Mouse (Mus musculus): ENCODE results near the gene Tbc1d14. TPM values are rescaled to one million over a fixed set of nuclear protein-coding genes. Genes with fewer than 3 reads are reported as not detected.
A peak's percentile ranks its signal among the peaks of the same experiment; 100 is the strongest.

Gene Tbc1d14
- polyA plus RNA-seq, 2 experiments from 2014 or later: 52.2 to 57.6 TPM

DNA sequence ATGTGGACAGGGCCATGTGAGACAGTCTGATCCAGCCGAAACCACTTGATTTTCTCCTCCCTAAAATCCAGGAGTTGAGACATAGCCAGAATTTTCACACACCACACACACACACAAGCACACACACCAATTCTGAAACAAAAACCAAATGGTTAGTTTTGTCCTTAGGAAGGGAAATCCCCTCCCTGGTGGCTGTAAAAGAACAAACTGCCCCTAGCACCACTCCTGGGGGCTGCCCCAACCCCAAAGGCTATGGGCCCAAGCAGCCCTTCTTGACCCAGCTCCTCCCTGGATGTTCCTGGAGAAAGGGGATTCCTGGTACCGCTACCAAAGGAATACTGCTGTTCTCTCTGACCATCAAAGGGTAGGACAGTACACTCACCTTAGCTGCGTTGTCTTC lies 16.6 kb downstream of the Tbc1d14 start:
- ATAC-seq: no peak

GRCm38 (mm10) chr5:36575745-36576144 lies 17.3 kb downstream of the Tbc1d14 start:
- ATAC-seq: no peak

DNA sequence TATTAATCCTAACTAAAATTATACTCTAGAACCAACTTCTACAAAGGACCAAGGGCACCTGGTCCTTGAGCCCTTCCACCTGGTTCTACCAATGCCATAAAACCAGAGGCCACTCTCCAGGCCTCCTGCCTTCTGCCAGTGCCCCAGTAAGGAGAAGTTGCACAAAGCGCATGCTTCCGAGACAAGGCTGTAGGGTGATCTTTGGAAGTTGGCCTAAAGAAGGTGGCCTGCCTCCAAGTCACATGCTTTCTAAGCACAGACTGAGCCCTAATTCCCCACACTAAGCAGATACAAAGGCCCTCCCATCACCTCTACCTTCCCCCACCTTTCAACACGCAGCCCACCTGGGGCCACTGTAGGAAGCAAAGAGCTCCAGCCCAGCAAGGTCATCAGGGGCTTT lies 17.8 kb downstream of the Tbc1d14 start:
- no peak for ATAC-seq

DNA sequence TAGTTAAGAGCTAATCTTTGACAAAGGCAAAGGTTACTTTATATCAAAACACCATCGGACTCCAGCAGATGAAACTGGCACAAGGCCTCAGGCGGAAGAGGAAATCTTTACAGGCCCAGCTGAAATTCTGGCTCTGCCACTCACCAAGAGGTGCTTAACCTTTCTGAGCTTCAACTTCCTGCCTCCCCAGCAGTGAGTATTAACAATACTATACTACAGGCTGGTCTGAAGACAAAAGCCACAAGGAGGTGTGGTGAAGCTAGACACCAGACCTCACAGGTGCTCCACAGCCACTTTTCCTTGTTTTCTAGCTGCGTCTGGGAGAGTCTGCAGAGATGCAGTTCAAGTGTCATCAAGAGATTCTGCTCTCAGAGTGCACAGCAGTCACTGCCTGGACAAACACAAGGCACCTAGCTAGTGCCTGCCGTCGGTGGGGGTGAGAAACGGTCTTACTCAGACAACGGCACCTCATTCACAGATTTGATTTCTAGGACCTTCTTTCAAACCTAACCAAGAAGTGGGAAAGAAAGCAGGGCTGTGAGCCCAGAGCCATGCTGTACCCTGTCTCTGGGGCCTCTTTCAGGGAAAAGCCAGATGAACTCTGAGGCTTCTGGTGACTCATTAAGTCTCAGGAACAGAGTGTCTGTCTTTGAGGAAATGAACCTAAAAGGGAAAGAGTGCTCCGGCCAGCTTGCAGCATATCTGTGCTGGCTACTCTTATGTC lies 18.8 kb downstream of the Tbc1d14 start:
- peak; percentile 93 for ATAC-seq

DNA sequence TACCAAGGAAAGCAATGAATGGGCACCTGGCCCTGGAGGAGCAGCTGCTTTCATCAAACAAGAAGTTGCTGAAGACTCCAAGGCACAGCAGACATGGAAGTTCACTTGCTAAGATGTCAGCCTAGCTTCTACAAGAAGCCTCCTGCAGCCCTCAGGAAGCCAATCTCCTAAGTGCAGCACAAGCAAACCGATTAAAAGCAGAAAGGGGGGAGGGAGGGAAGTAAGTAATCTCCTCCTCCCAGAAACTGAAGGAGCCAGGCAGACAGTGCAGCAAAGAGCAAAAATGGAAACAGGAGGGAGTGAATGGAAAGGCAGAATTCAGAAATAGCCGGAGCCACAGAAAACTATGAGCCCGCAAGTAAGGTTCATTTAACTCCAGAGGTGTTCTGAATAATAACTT lies 19.7 kb downstream of the Tbc1d14 start:
- no peak for ATAC-seq

GRCm38 (mm10) chr5:36571371-36571770 lies 21.7 kb downstream of the Tbc1d14 start:
- ATAC-seq: no peak

DNA sequence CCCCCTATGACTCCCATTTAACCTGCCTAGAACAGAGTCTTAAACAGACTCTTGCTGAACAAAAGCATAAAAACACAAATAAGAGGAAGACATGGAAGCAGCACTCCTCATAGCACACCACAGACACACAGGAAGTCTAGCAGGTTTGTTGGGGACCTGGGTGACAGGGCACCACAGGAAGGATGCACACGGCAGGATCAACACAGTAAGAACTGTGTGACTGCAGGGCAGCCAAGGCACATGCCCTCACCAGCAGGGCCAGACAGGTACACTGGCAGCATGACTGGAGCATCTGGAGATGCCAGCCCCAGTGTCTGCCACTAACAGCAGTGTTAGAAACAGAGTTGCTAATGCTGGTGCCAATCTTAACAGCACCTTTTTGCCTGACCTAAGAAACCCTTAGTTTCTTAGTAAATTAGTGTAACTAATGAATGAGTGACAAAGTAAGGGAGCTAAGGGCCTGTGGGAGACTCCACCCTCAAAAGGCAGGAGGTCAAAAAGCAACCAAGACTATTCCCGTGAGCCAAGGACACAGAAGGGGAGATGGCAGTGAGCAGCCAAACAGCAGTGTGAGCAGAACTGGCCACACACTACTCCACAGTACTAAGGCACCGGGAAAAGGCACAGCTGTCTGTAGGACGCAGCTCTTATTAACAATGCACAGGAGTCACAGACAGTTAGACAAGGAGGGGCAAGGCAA lies 22.4 kb downstream of the Tbc1d14 start:
- ATAC-seq: peak; percentile 53

DNA sequence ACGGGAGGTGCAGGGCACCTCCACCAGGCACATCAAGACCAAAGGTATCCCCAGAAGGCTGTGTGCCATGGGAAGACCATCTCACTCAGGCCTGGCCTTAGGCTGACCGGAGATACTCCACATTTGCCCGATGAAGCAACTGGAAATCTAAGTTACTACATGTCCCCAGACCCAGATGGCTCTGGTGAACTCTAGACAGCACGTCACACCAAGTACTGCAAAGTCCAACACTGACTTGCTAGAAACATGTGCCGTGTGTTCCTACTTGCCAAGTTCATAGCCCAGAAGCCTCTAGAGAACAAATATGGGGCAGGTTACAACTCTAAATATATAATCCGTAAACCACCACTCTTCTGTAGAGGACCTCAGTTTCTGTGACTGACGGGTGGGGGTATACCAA lies 23.0 kb downstream of the Tbc1d14 start:
- ATAC-seq: no peak

DNA sequence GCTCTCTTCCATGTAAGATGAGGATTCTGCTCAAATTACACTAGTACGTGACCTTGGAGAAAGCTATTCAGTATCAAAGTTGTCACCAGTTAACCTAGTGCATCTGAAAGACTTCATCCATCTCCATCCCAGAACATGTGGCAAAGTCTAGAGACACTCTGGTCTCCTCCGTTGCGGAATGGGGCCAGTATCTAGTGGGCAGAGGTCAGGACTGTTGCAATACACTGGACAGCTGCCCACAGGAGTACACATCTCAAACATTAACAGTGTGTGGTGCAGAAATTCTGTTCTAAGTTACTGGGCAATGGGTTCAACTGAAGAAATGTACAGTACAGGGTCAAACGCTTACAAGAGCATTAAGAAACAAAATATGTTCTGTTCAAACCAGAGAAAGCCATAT lies 25.0 kb downstream of the Tbc1d14 start:
- ATAC-seq: no peak

- no peak for ATAC-seq
These were observed 25.4 kb downstream of the Tbc1d14 start for GRCm38 (mm10) chr5:36567627-36568026.

- ATAC-seq: no peak
These were observed 28.5 kb downstream of the Tbc1d14 start for GRCm38 (mm10) chr5:36564530-36564929.

GRCm38 (mm10) chr5:36563741-36564140 lies 29.3 kb downstream of the Tbc1d14 start:
- ATAC-seq: no peak

GRCm38 (mm10) chr5:36562791-36563445 lies 30.2 kb downstream of the Tbc1d14 start:
- ATAC-seq: peak; percentile 29

DNA sequence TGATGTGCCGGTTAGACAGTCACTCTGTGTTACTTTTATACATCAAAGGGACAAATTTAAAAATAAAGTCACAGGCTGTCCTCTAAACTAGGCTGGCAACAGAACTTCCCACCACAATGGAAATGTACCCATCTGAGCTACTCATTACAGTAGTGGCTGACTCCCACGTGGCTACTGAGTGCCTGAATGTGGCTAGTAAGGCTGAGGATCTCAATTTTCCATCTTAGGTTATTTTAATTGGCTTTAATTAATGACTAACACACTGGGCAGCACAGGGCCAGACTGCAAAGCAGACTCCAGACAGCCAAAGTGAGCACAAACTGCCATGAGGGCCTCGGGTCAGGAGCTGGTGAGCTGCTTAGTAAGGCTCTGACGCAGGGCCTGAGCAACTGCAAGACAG lies 31.6 kb downstream of the Tbc1d14 start:
- ATAC-seq: peak; percentile 62

DNA sequence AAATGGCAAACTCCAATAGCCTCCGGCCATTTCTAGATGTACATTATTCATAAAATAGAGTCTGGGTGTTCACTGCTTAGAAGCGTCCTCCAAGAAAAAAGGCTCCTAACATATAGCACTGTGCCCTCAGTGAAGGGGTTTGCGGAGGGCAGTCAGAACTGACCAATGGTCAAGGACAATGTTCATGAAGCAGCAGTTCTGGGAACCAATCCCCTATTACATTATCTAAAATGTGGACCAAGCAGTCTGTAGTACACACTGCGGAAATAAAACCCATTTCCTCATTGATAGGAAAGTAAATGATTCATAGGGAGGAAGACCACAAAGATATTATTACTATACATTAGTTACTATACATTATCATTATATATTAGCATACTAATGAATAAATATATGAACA lies 32.6 kb downstream of the Tbc1d14 start:
- ATAC-seq: no peak

GRCm38 (mm10) chr5:36559510-36560235 lies 33.4 kb downstream of the Tbc1d14 start:
- ATAC-seq: no peak

- ATAC-seq: no peak
These were observed 34.0 kb downstream of the Tbc1d14 start for GRCm38 (mm10) chr5:36559106-36559505.

GRCm38 (mm10) chr5:36558526-36558925 lies 34.5 kb downstream of the Tbc1d14 start:
- ATAC-seq: no peak

- peak; percentile 47 for ATAC-seq
These were observed 35.3 kb downstream of the Tbc1d14 start for GRCm38 (mm10) chr5:36557584-36558308.

DNA sequence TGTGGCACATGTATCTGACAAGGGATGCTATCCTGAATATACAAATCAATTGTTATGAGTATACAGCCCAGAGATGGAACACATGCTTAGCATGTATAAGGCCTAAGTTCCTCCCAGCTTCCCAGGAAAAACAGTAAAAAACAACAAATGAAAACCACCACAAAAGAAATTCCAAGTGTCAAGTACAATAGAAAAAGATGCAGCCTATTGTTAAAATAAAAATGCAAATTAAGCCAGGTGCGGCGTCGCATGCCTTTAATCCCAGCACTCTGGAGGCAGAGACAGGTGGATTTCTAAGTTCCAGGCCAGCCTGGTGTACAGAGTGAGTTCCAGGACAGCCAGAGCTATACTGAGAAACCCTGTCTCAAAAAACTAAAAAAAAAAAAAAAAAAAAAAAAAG lies 36.2 kb downstream of the Tbc1d14 start:
- ATAC-seq: no peak

- no peak for ATAC-seq
These were observed 36.8 kb downstream of the Tbc1d14 start for GRCm38 (mm10) chr5:36556289-36556688.

- ATAC-seq: no peak
These were observed 38.6 kb downstream of the Tbc1d14 start for GRCm38 (mm10) chr5:36554496-36554895.
